Mouse (Mus musculus): ENCODE measurements around the gene Srcap. TPM values are rescaled to one million over a fixed set of nuclear protein-coding genes. Genes with fewer than 3 reads are reported as not detected.

Srcap gene
- total RNA-seq, 2 experiments from 2014 or later, result 102 to 114 TPM

- no peak for DNase-seq
These were observed 62.3 kb downstream of the Srcap start for GRCm38 (mm10) chr7:127574115-127574514.

GRCm38 (mm10) chr7:127583260-127583659, 71.5 kb downstream of the Srcap start:
- no peak for DNase-seq

DNA sequence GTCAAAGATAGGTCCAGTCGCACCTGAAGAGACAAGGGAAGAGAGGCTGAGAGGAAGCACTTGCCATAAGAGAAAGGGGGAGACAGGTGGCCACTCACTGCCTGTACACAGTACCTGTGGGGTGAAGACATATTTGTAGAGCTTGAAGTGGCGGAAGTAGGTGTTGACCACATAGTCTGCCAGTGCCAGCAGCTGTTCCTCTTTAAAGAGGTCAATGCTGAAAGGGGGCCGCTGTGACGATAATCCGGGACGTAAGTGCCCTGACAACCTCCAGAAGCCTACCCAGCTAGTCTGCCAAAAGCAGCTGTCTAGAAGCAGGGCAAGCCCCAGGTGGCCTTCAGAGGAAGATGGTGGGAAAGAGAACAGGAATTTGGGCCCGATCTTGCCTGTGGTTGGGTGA, 73.2 kb downstream of the Srcap start:
- DNase-seq, result no peak

GRCm38 (mm10) chr7:127586149-127586548, 74.4 kb downstream of the Srcap start:
- DNase-seq, result no peak

DNA sequence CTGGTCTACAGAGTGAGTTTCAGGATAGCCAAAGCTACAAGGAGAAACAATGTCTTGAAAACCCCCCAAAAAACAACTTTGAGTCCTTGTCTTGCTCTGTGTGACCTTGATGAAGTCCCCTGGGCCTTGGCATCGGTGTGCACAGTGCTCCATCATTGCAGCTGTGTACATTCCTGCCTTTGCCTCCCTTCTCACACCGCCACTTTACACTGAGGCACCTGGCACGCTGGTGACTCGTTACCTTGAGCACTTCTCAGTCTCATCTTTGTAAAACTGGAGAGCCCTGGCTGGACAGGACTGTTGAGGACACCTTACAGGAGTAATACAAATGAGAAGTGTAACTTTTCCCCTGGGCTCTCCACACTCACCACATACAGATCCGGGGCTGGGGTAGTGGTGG, 75.4 kb downstream of the Srcap start:
- DNase-seq, result no peak

DNA sequence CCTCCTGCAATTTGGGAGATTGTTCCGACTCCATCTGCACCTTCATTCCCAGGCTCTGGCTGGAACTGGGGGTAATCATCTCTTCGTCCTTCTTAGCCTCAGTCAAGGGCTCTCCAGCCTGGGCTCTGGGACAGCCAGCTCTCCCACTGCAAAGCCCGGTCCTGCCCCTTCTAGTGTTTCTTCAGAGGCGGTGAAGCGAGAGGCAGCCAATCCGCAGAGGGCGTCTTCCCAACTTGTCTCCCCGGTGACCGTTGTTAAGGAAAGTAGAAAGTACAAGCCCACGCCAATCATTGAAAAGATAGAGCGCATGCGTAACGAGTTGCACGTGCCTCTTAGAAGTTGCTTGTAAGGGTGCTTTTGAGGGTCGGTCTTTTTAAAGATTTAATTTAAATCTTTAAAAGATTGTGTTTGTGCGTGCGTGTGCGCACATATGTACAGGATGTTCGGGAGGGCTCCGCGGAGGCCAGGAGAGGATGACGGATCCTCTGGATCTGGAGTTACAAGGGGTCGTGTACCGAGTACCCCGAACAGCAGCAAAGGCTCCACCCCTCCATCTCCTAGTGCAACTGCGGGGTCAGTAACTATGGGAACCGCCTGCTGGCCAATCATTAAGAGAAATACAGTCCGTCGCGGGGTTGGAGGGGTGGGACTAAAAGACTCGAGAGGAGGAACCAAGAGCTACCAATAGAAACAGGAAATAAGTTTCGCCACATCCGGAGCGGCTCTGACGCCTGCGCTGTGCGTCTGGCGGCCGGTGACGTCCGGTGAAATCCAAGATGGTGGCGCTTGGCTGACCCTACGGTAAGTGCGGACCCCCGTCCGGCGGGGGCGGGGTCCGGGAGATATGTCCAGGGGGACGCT, 76.5 kb downstream of the Srcap start, which contains the start of the genes Ccdc189 and Rnf40:
Gene Ccdc189, minus strand, starts transcription at position 585 of the 861 bp plus-strand sequence.
Gene Rnf40, plus strand, starts transcription at position 757 of the 861 bp plus-strand sequence.
- DNase-seq, result peak; percentile 92 to 95

DNA sequence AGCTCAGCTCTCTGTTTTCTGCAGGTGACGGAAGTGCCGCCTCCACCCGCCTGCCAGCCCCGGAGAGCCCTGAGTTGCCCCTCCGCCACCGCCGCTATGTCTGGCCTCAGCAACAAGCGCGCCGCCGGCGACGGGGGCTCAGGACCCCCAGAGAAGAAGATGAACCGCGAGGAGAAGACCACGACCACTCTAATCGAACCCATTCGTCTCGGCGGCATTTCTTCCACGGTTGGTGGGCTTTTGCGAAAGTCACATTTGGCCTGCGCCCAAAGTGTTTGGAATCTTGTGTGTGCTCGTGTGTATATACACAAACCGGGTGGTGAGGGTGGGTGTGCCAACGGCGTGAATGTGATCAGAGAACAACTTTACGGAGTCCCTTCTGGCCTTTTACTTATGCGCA, 77.1 kb downstream of the Srcap start:
- no peak for DNase-seq

DNA sequence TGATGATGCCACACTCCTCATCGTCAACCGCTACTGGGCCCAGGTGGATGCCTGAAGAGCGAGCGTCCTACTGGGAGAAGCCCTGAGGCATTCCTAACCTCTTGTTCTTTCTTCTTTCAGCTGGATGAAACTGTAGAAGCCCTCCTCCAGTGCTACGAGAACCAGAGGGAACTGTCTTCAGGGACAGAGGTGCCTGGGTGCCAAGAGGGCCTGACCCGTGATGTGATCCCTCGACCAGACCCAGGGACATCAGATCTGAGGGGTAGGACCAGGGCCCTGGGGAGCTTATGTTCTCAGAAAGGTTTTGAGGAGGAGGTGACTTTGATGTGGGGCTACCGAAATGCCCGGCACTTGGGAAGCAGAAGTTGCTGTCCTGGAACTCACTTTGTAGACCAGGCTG, 77.9 kb downstream of the Srcap start:
- no peak for DNase-seq

- DNase-seq, result no peak
These were observed 79.3 kb downstream of the Srcap start for GRCm38 (mm10) chr7:127591108-127591507.

GRCm38 (mm10) chr7:127592575-127592974, 80.8 kb downstream of the Srcap start:
- DNase-seq, result no peak

GRCm38 (mm10) chr7:127596747-127597146, 85.0 kb downstream of the Srcap start:
- DNase-seq, result no peak

DNA sequence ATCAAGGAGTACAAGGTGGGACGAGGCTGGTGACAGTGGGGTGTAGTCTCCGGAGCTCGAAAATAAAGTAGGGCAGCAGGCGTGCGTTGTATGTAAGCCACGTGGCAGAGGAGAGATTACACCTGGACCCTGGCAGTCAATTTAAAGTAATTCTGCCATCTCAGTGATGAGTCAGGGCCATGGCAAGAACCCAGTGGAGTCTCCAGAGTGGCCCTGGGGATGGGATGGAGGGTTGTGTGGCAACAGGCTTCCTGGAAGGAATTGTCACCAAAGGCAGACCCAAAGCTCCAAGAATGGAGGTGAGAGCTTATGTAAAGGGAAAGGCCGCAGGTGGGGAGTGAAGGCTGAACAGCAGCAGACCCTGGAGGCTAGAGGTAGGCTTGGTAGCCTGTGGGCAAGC, 88.8 kb downstream of the Srcap start:
- no peak for DNase-seq

DNA sequence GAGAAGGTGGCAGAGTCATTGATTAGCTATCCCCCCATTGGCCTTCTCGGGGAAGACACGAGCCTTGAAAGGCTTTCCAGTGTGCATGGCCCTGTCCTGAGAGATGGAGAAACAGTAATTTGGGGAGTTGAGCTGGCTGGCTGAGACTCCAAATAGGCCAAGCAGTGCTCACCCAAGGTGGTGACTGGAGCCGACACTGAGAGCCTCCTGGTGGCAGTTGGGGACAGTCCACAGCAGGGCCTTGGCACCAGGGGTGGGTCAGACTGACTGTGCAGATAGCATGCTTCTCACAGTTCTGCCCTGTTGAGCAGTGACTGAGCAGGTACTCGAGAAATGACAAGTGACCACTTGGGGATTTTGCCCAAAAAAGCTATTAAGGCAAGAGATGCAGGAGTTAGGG, 90.0 kb downstream of the Srcap start:
- no peak for DNase-seq

- no peak for DNase-seq
These were observed 91.1 kb downstream of the Srcap start for GRCm38 (mm10) chr7:127602903-127603302.

DNA sequence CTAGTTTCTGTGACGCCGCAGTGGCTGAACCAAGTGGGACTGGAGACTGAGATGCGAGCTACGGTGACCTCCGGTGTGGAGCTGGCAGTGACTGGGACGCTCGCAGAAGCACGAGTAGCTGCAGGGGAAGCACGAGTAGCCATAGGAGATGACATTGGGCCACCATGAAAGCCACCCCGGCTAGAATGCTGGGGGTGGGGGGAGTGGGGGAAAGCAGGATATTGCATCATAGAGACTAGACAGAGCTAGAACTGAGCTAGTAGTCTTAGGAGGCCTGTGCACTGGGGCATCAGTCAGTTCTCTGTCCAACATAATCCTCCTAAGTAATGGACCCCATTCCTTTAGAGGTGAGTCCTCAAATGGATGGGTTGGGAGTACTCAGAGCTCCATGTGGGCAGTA, 92.5 kb downstream of the Srcap start:
- DNase-seq, result no peak

GRCm38 (mm10) chr7:127607150-127607549, 95.4 kb downstream of the Srcap start:
- no peak for DNase-seq

Small RNAs within 50 kb of the gene (microRNA-seq; reads per million reads assigned to microRNA genes)
- gene Gm47278 (0 reads per million in 2 experiments), gene Mir7060 (0 to 0.42 reads per million in 2 experiments)

Other genes starting within 250 kb of the Srcap start
- gene Sephs2, start 237.9 kb upstream of the Srcap start, total RNA-seq (2021), result 10 to 100 TPM; 36.1 to 37.2 TPM
- gene Itgal, start 215.7 kb upstream of the Srcap start, total RNA-seq (2021), result under 1 TPM; 0.10 to 0.35 TPM
- gene Zfp768, start 166.4 kb upstream of the Srcap start, total RNA-seq (2021), result 10 to 100 TPM; 10.2 to 11.4 TPM
- gene Zfp747, start 135.9 kb upstream of the Srcap start, total RNA-seq (2021), result 1 to 10 TPM; 6.4 to 7.4 TPM
- 1 to 10 TPM; 2.7 to 3.2 TPM for gene 9130019O22Rik, start 124.8 kb upstream of the Srcap start, total RNA-seq (2021)
- 1 to 10 TPM; 6.8 to 7.0 TPM for gene E430018J23Rik, start 118.4 kb upstream of the Srcap start, total RNA-seq (2021)
- gene Zfp764, start 105.2 kb upstream of the Srcap start, total RNA-seq (2021), result 1 to 10 TPM; 3.7 to 4.8 TPM
- 10 to 100 TPM; 12.5 to 17.4 TPM for gene Zfp688, start 89.9 kb upstream of the Srcap start, total RNA-seq (2021)
- 1 to 10 TPM; 6.9 to 7.1 TPM for gene Zfp689, start 62.8 kb upstream of the Srcap start, total RNA-seq (2021)
- 10 to 100 TPM; 27.6 to 30.5 TPM for gene Prr14, start 52.4 kb upstream of the Srcap start, total RNA-seq (2021)
- 10 to 100 TPM; 61.5 to 65.4 TPM for gene Fbrs, start 32.8 kb upstream of the Srcap start, total RNA-seq (2021)
- 10 to 100 TPM in 1 of 2 experiments, 1 to 10 TPM in 1; 9.8 to 12.2 TPM for gene Gm42715, start 7.6 kb downstream of the Srcap start, total RNA-seq (2021)
- 1 to 10 TPM in 1 of 2 experiments, under 1 TPM in 1; 0.38 to 1.2 TPM for gene Tmem265, start 49.4 kb downstream of the Srcap start, total RNA-seq (2021)
- gene Phkg2, start 61.4 kb downstream of the Srcap start, total RNA-seq (2021), result 10 to 100 TPM; 86.3 to 95.5 TPM
- 1 to 10 TPM; 8.4 to 8.6 TPM for gene Ccdc189, start 76.6 kb downstream of the Srcap start, total RNA-seq (2021)
- 10 to 100 TPM; 64.2 to 66.7 TPM for gene Rnf40, start 76.8 kb downstream of the Srcap start, total RNA-seq (2021)
- gene Zfp629, start 103.8 kb downstream of the Srcap start, total RNA-seq (2021), result 10 to 100 TPM; 23.9 to 24.2 TPM
- gene Bcl7c, start 196.9 kb downstream of the Srcap start, total RNA-seq (2021), result 10 to 100 TPM; 23.1 to 25.8 TPM
- 1 to 10 TPM; 2.1 to 2.4 TPM for gene Ctf1, start 200.8 kb downstream of the Srcap start, total RNA-seq (2021)
- not detected for gene Ctf2, start 220.2 kb downstream of the Srcap start, total RNA-seq (2021)
- gene Fbxl19, start 232.6 kb downstream of the Srcap start, total RNA-seq (2021), result 10 to 100 TPM; 63.5 to 65.2 TPM

Measured in layer of hippocampus, postnatal 36 days (tissue).